Mouse (Mus musculus): Measurements from ENCODE around the gene Asap3.

DNA sequence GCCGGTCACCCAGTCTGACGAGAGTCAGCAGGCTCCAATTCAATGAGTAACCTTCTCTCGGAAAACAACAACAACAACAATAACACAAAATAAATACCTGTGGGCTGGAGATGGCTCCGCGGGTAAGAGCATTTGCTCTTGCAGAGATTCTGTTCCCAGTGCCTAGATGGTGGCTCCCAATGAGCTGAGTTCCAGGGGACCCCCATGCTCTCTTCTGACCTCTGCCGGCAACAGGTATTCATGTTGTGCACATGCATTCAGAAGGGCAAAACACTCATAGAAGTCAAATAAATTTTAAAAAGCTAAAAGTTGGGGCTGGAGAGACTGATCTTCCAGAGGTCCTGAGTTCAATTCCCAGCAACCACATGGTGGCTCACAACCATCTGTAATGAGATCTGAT lies 47.7 kb upstream of the Asap3 start:
- TF ChIP-seq TAL1 (conservative IDR thresholded peaks at IDR 0.05; ENCODE audit: low read depth, low read length) = no peak
- TF ChIP-seq CTCF (IDR thresholded peaks at IDR 0.05; ENCODE audit: low read depth, low read length) = no peak
